Mouse (Mus musculus) granulocyte monocyte progenitor cell, adult 5-6 weeks (primary cell): ENCODE data around the gene Fam151b. TPM values are rescaled to one million over a fixed set of nuclear protein-coding genes. Genes with fewer than 3 reads are reported as not detected.

Source experiments
- ATAC-seq: replicated peaks from 2 replicates; pipeline ENCODE4 v1.8.0; 2016; ENCODE audit warnings: mild to moderate bottlenecking, moderate TSS enrichment, inconsistent platforms; ENCODE audit not compliant: poor library complexity, severe bottlenecking
- total RNA-seq, 2 experiments: library from RNA; stranded (forward) in 1 of 2; stranded (reverse) in 1 of 2; fragments of 200-712, 200-1000 nt in 1 of 2; fragments of >200 nt in 1 of 2; fragmentation: Nextera tagmentation in 1 of 2; gene quantifications; 2 replicates each; pipeline ENCODE4 v1.2.3; 2014 to 2017

Gene Fam151b
- total RNA-seq, 2 experiments from 2014 or later = 5.5 to 6.0 TPM

DNA sequence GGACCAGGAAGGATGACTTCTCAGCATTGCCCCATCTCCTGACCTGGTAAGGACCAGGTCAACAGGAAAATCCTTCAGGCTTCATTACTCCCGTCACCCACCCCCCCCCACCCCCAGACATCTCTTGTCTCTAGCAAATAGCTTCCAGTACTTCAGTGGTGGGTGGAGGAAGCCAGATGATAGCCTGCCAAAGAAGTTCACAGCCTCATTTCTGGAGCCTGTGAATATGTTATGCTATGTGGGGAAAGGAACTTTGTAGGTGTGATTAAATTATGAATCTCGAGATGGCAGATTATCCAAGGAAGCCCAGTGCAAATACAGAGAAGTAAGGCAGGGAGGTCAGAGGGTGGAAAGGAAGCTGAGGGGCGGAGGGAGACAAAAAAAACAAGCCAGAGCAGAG is 60.1 kb downstream of the Fam151b start:
- no peak for ATAC-seq

DNA sequence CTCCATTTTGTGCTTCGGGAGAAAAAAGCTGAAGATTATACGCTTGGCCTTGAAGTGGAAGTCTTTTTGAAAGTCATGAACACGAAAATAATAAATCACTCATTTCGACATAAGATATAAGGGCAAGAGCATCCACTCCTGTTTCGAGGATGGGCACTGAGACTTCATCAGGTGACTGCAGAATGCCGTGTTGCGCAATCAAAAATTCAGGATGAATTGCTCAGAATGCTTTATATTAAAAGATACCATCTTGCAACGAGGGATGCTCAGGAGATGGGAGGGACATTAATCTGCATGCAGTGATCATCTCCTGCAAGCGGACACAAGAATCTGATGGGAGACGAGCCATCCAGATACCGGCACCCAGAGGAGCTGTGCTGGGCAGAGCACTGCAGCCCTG is 64.2 kb downstream of the Fam151b start:
- ATAC-seq = no peak

DNA sequence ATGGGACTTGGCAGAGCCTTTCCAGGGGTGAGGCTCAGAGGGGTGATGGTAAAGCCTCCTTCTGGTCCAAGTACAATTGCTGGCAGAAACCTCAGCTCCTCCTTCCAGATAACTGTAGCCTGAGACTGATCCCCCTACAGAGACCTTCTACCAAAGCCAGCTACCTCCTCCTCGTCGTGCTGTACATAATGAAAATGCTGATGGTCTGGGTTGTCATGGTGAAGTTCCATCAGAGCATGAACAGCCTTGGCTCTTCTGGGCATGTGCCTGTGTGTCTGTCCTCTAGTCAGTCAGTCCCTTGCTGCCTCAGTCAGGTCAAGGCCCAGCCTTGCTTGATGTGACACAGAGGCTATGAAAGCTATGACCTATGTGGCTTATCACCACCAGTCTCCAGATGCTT is 73.3 kb downstream of the Fam151b start:
- no peak for ATAC-seq

DNA sequence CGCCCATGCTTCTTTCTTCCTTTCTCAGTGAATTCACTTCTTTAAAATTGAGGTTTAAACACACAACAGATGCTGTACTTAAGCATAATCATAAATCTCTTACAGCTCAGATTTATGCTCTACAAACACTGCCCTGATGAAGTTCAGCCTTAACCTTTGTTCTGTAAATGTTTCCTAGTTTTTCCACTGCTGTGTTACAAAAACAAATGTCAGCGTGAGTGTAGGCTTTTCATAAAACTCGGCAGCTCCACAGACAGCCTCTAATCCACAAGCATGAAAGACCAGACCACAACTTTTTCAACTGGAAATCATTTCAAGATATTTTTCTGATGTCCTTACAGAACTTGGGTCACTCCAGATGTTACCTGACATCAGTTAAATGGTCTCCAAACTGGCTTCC is 80.3 kb downstream of the Fam151b start:
- no peak for ATAC-seq

DNA sequence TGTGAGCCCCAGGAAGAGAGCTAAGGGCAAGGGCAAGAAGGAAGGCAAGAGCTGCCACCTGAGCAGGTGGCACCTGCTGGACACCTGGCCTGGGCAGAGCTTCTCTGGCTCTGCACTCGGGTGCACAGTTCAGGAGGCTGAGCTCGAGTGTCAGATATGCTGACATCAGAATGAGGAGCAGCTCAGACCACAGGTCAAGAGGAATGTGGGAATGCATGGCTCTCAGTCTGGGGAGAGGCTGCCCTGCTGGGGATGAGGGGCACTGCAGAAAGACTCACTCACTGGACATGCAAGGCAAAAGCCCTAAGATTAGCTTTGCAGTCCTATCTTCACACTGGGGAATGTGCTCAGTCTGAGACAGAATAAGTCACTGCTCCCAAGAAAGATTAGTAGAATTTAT is 81.8 kb downstream of the Fam151b start:
- no peak for ATAC-seq

Other genes with a start within 250 kb of the Fam151b start
- gene Gm20379, start 178.0 kb downstream of the Fam151b start, total RNA-seq (2014; fragmentation: Nextera tagmentation) = not detected in 2 replicates
- not detected in 2 replicates for gene Gm20379, start 178.0 kb downstream of the Fam151b start, total RNA-seq (2017)
- gene Dhfr, start 129.3 kb downstream of the Fam151b start, total RNA-seq (2014; fragmentation: Nextera tagmentation) = 20.6 and 25.4 TPM in 2 replicates
- 26.5 and 26.9 TPM in 2 replicates for gene Dhfr, start 129.3 kb downstream of the Fam151b start, total RNA-seq (2017)
- 42.4 and 53.1 TPM in 2 replicates for gene Msh3, start 129.0 kb downstream of the Fam151b start, total RNA-seq (2014; fragmentation: Nextera tagmentation)
- 41.4 and 48.1 TPM in 2 replicates for gene Msh3, start 129.0 kb downstream of the Fam151b start, total RNA-seq (2017)
- gene Ankrd34b, start 58.1 kb downstream of the Fam151b start, total RNA-seq (2014; fragmentation: Nextera tagmentation) = not detected in 2 replicates
- not detected in 2 replicates for gene Ankrd34b, start 58.1 kb downstream of the Fam151b start, total RNA-seq (2017)
- 2.7 and 7.9 TPM in 2 replicates for gene Zfyve16, start 46.9 kb upstream of the Fam151b start, total RNA-seq (2014; fragmentation: Nextera tagmentation)
- gene Zfyve16, start 46.9 kb upstream of the Fam151b start, total RNA-seq (2017) = 4.2 and 5.8 TPM in 2 replicates
- gene Spz1, start 92.2 kb upstream of the Fam151b start, total RNA-seq (2014; fragmentation: Nextera tagmentation) = not detected in 2 replicates
- gene Spz1, start 92.2 kb upstream of the Fam151b start, total RNA-seq (2017) = not detected in 2 replicates
- gene Serinc5, start 127.1 kb upstream of the Fam151b start, total RNA-seq (2014; fragmentation: Nextera tagmentation) = 3.9 and 8.7 TPM in 2 replicates
- 4.1 and 5.5 TPM in 2 replicates for gene Serinc5, start 127.1 kb upstream of the Fam151b start, total RNA-seq (2017)